Mouse (Mus musculus) duodenum, adult 2 months (tissue): ENCODE results near the gene Heatr5b. TPM values are rescaled to one million over a fixed set of nuclear protein-coding genes. Genes with fewer than 3 reads are reported as not detected.

ENCODE experiments used
- polyA plus RNA-seq: library from polyadenylated mRNA; depleted of rRNA; stranded (reverse); fragments of >200 nt; gene quantifications from 2 replicates; pipeline ENCODE4 v1.2.3, GENCODE M21; 2012; ENCODE audit warnings: low replicate concordance; rRNA removed

Heatr5b gene
- 5.7 and 8.6 TPM in 2 replicates for polyA plus RNA-seq

GRCm38 (mm10) chr17:78834856-78835835, at the start of gene Heatr5b, which contains the start of gene Gpatch11:
Gene Heatr5b (minus strand): TSS chr17:78835364.
Gene Gpatch11 (plus strand): TSS chr17:78835567.

GRCm38 (mm10) chr17:78882401-78883112, 47.4 kb upstream of the Heatr5b start, which contains the start of gene Eif2ak2:
Gene Eif2ak2 (minus strand): TSS chr17:78882573.

GRCm38 (mm10) chr17:78737096-78737495, 98.1 kb downstream of the Heatr5b start, which contains the start of gene Strn:
Gene Strn (minus strand): TSS chr17:78737196.

Other genes with a start within 250 kb of the Heatr5b start
- gene Strn, start 98.2 kb downstream of the Heatr5b start, polyA plus RNA-seq, result 1.8 and 2.5 TPM in 2 replicates
- gene Gpatch11, start 203 bp upstream of the Heatr5b start, polyA plus RNA-seq, result 2.9 and 3.1 TPM in 2 replicates
- gene Eif2ak2, start 47.2 kb upstream of the Heatr5b start, polyA plus RNA-seq, result 0.64 and 1.3 TPM in 2 replicates
- gene Sult6b1, start 71.6 kb upstream of the Heatr5b start, polyA plus RNA-seq, result not detected in 2 replicates
- gene Cebpzos, start 81.1 kb upstream of the Heatr5b start, polyA plus RNA-seq, result 4.6 and 6.6 TPM in 2 replicates
- 0.62 and 0.97 TPM in 2 replicates for gene Cebpz, start 101.7 kb upstream of the Heatr5b start, polyA plus RNA-seq
- gene Ndufaf7, start 101.8 kb upstream of the Heatr5b start, polyA plus RNA-seq, result 1.4 and 1.8 TPM in 2 replicates
- gene Prkd3, start 185.5 kb upstream of the Heatr5b start, polyA plus RNA-seq, result 0.39 and 1.2 TPM in 2 replicates
- 1.6 and 2.3 TPM in 2 replicates for gene Qpct, start 216.5 kb upstream of the Heatr5b start, polyA plus RNA-seq